Mouse (Mus musculus) kidney, postnatal 0 days (tissue): ENCODE results near the gene Dynll1. TPM values are rescaled to one million over a fixed set of nuclear protein-coding genes. Genes with fewer than 3 reads are reported as not detected.

Source experiments
- ATAC-seq: fragments of 200-750 bp; cut with Nextera tagmentation; replicated peaks from 2 replicates; pipeline ENCODE4 v1.8.0; 2017; ENCODE audit warnings: low read depth, moderate number of reproducible peaks, moderate TSS enrichment, moderate library complexity; ENCODE audit not compliant: low FRiP score
- DNase-seq: peaks from one replicate; pipeline ENCODE4 v3.0.0-alpha.2; 2016; ENCODE audit warnings: low spot score
- H3K27ac ChIP-seq: fragments of 300-500 bp; sonication (generic); 2 replicates; pipeline ENCODE4 v1.5.1; 2014; ENCODE audit warnings: mild to moderate bottlenecking
- H3K27me3 ChIP-seq: fragments of 300-500 bp; sonication (generic); 2 replicates; pipeline ENCODE4 v1.6.1; 2014; ENCODE audit warnings: low read length, mixed read lengths; ENCODE audit not compliant: insufficient read depth
- H3K36me3 ChIP-seq: fragments of 300-500 bp; sonication (generic); 2 replicates; pipeline ENCODE4 v1.6.1; 2014; ENCODE audit warnings: low read length, mixed read lengths; ENCODE audit not compliant: insufficient read depth
- H3K4me1 ChIP-seq: fragments of 300-500 bp; sonication (generic); replicated peaks from 2 replicates; pipeline ENCODE4 v1.6.1; 2014; ENCODE audit warnings: antibody characterized with exemption, low read length, mixed read lengths; ENCODE audit not compliant: insufficient read depth
- H3K4me2 ChIP-seq: fragments of 300-500 bp; sonication (generic); 2 replicates; pipeline ENCODE4 v1.6.1; 2014; ENCODE audit warnings: mild to moderate bottlenecking, low read length, moderate library complexity, mixed read lengths
- H3K4me3 ChIP-seq: fragments of 300-500 bp; sonication (generic); replicated peaks from 2 replicates; pipeline ENCODE4 v1.5.1; 2014; ENCODE audit warnings: low read depth, low read length
- H3K9ac ChIP-seq: fragments of 300-500 bp; sonication (generic); 2 replicates; pipeline ENCODE4 v1.6.1; 2014; ENCODE audit warnings: low read depth, low read length
- H3K9me3 ChIP-seq: fragments of 300-500 bp; sonication (generic); replicated peaks from 2 replicates; pipeline ENCODE4 v1.6.1; 2016; ENCODE audit warnings: low read length, inconsistent platforms, mixed read lengths
- CTCF ChIP-seq: IDR thresholded peaks from 2 replicates; pipeline ENCODE4 v1.5.1; 2016; ENCODE audit warnings: antibody characterized with exemption, low read depth, mild to moderate bottlenecking, moderate library complexity
- WGBS: fragments of 180-500 bp; shearing (Covaris S2); extraction: QIAGEN DNeasy Blood & Tissue Kit; methylation state at CpG from one replicate; pipeline ENCODE4 v1.1.7; 2014; 5-methylcytosine and 5-hydroxymethylcytosine counted together
- polyA plus RNA-seq: library from polyadenylated mRNA; unstranded; fragments of >200 nt; fragmentation: Nextera tagmentation; extraction: Ambion mirVana; gene quantifications from 2 replicates; pipeline ENCODE4 v1.2.1, GENCODE M21; 2015

Gene Dynll1
- polyA plus RNA-seq, 1 experiment from 2014 or later: 1,395 TPM

- TF ChIP-seq CTCF: no peak
- DNase-seq (no peak), ATAC-seq (no peak)
- no peaks in the 10 kb centered on the region for H3K9me3 ChIP-seq
- no peaks in the 10 kb centered on the region for H3K27me3 ChIP-seq
- H3K4me3 ChIP-seq: no peak overlapping the region
- no peak overlapping the region for H3K4me2 ChIP-seq
- no peak overlapping the region for H3K27ac ChIP-seq
- no peak overlapping the region for H3K9ac ChIP-seq
- no peaks in the 10 kb centered on the region; the same call in 1 of the 2 replicates for H3K4me1 ChIP-seq
- no peaks in the 10 kb centered on the region for H3K36me3 ChIP-seq
- 69% methylated on average over 1 of the region's 1 CpGs for whole genome bisulfite sequencing
Observed at GRCm38 (mm10) chr5:115278053-115278452, 22.7 kb downstream of the Dynll1 start.

GRCm38 (mm10) chr5:115275998-115276397 lies 24.8 kb downstream of the Dynll1 start:
- ATAC-seq: no peak
- WGBS: 43% methylated on average over 14 of the region's 14 CpGs
- DNase-seq: no peak

GRCm38 (mm10) chr5:115274771-115275170 lies 26.0 kb downstream of the Dynll1 start:
- Histone ChIP-seq H3K9me3 (no peaks in the 10 kb centered on the region), H3K4me2 (no peak overlapping the region), H3K27me3 (no peaks in the 10 kb centered on the region), H3K4me3 (no peak overlapping the region), H3K27ac (no peak overlapping the region), H3K4me1 (peaks cover 12% of the 10 kb centered on the region), H3K9ac (no peak overlapping the region), H3K36me3 (no peaks in the 10 kb centered on the region)
- no peak for TF ChIP-seq CTCF
- ATAC-seq (no peak), DNase-seq (no peak)
- 97% methylated on average over 1 of the region's 1 CpGs for WGBS

More at GRCm38 (mm10) chr5:115275998-115276397, 24.8 kb downstream of the Dynll1 start:
- no peak overlapping the region for H3K27ac ChIP-seq
- TF ChIP-seq CTCF: peak; percentile 64
- H3K9me3 ChIP-seq: no peaks in the 10 kb centered on the region
- no peak overlapping the region for H3K4me2 ChIP-seq
- H3K36me3 ChIP-seq: no peaks in the 10 kb centered on the region
- no peaks in the 10 kb centered on the region for H3K27me3 ChIP-seq
- no peak overlapping the region for H3K4me3 ChIP-seq
- H3K4me1 ChIP-seq: peaks cover 4% of the 10 kb centered on the region
- H3K9ac ChIP-seq: no peak overlapping the region

GRCm38 (mm10) chr5:115274353-115274752 lies 26.4 kb downstream of the Dynll1 start:
- Histone ChIP-seq H3K27me3 (no peaks in the 10 kb centered on the region), H3K4me2 (no peak overlapping the region), H3K27ac (no peak overlapping the region), H3K36me3 (no peaks in the 10 kb centered on the region), H3K9me3 (no peaks in the 10 kb centered on the region), H3K4me3 (no peak overlapping the region), H3K9ac (no peak overlapping the region), H3K4me1 (peaks cover 12% of the 10 kb centered on the region)
- ATAC-seq (no peak), DNase-seq (no peak)
- TF ChIP-seq CTCF: peak; percentile 31; the same call in 1 of the 2 replicates
- WGBS: 78% methylated on average over 1 of the region's 1 CpGs

- H3K9me3 ChIP-seq: no peaks in the 10 kb centered on the region
- ATAC-seq: no peak
- H3K27me3 ChIP-seq: no peaks in the 10 kb centered on the region
- no peak overlapping the region for H3K4me2 ChIP-seq
- no peak overlapping the region for H3K9ac ChIP-seq
- no peak overlapping the region for H3K4me3 ChIP-seq
- peaks cover 15% of the 10 kb centered on the region for H3K4me1 ChIP-seq
- TF ChIP-seq CTCF: no peak
- no peak for DNase-seq
- WGBS: 78% methylated on average over 6 of the region's 6 CpGs
- H3K36me3 ChIP-seq: no peaks in the 10 kb centered on the region
- no peak overlapping the region for H3K27ac ChIP-seq
Observed at GRCm38 (mm10) chr5:115273549-115274135, 27.2 kb downstream of the Dynll1 start.

GRCm38 (mm10) chr5:115272812-115273548 lies 27.8 kb downstream of the Dynll1 start, which contains the start of gene Rnf10:
TSS of gene Rnf10 (minus strand) at chr5:115272898.
- H3K27ac ChIP-seq: peak within 1 kb of the TSS; percentile 87
- peak within 1 kb of the TSS; percentile 99 for H3K4me3 ChIP-seq
- peak within 1 kb of the TSS; percentile 99 for H3K9ac ChIP-seq
- no peak for TF ChIP-seq CTCF
- H3K4me1 ChIP-seq: peaks cover 15% of the 10 kb centered on the region
- no peaks in the 10 kb centered on the region for H3K36me3 ChIP-seq
- DNase-seq (peak; percentile 98), ATAC-seq (peak; percentile 90)
- peak within 1 kb of the TSS; percentile 80 for H3K4me2 ChIP-seq
- no peaks in the 10 kb centered on the region for H3K9me3 ChIP-seq
- no peaks in the 10 kb centered on the region for H3K27me3 ChIP-seq
- 12% methylated on average over 26 of the region's 26 CpGs for WGBS
